Mouse (Mus musculus) hematopoietic multipotent progenitor cell, adult 10-12 weeks (in vitro differentiated cells): Measurements from ENCODE around the gene Prr13. TPM values are rescaled to one million over a fixed set of nuclear protein-coding genes. Genes with fewer than 3 reads are reported as not detected.

Experiments
- polyA plus RNA-seq: library from polyadenylated mRNA; stranded (reverse); fragments of >175 nt; gene quantifications from 2 replicates; pipeline ENCODE4 v1.2.3, GENCODE M21; 2012; ENCODE audit warnings: low replicate concordance

Gene Prr13
- polyA plus RNA-seq: 110 and 542 TPM in 2 replicates

DNA sequence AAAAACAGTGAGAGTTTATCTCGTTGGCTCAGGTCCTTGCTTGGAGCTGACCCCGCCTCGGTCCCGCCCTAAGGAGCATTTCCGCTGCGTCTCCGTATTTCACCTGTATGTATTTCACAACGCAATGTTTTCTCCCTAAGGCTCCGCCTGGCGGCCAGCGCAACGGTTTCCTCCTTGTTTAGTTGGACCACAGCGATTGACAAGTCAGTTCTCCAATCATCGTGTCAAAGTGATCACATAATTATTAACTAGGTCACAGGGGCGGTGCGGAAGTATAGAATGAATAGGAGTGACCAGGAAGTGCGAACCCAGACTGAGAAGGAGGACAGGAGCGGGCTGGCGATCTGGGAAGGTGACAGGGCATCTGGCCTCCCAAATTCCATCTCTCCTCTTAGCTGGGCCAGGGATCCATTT lies at the start of gene Prr13:
TSS of gene Prr13 (plus strand) at position 125 of the 414 bp plus-strand sequence.

DNA sequence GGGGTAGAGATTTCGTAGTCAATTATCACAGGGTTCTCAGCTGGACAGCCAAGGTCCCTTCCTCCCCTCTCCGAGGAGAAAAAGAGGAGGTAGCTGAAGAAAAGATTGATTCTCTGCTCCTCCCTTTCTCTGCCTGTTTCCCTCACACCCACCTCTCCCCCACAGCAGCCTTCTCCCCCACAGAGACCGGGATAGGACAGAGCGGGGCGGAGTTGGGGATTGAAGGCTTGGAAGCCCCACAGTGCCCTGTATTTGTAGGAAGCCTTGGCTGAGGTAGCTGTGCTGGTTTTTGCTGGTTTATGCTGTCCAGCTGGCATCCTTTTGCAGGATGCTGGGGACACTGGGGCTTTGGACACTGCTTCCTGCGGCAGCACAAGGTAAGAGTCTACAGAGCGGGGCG lies 13.7 kb upstream of the Prr13 start, which contains the start of gene Amhr2:
TSS of gene Amhr2 (plus strand) at position 222 of the 400 bp plus-strand sequence.

DNA sequence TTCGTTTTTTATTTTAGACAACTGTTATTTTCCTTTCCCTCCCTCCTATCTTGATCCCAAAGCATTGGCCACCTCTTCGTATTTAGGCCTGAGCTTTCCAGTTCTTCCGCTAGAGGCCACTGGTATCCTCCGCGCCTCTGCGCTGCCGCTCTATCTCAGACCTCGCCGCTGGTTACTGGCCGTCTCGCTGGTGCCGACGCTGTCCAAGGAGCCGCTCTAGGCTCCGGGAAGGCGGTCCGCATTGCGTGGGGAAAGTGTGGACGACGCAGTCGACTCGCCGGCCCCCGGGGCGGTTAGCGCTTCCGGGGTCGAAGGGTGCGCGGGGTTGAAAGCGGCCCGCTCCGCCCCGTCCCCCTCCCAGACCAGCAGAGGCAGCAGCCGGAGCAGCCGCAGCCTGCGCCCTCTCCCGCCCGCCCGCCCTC lies 11.4 kb downstream of the Prr13 start, which contains the start of gene Pcbp2:
TSS of gene Pcbp2 (plus strand) at position 357 of the 422 bp plus-strand sequence.

DNA sequence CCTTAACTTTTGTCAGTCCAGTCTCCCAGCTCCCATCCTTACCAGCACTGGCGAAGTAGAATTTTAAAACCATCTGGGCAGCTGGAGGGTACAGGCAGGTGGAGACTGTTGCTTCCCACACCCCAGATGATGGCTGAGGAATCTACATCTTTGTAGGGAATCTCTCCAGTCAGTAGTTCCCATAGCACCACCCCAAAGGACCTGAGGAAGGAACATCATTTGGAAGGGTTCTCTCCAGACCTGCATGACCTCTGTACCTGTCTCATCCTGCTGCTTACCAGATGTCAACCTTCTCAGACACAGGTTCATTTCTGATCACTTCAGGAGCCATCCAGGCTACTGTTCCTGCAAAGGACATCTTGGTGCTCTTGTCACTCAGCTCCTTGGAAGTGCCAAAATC lies 44.6 kb downstream of the Prr13 start, which contains the start of gene Gm10337:
TSS of gene Gm10337 (plus strand) at position 276 of the 400 bp plus-strand sequence.

Other genes starting within 250 kb of the Prr13 start
- 423 and 1,128 TPM in 2 replicates for gene Itgb7, start 227.1 kb upstream of the Prr13 start, polyA plus RNA-seq
- 54.7 and 138 TPM in 2 replicates for gene Rarg, start 201.5 kb upstream of the Prr13 start, polyA plus RNA-seq
- 0.07 TPM in 1 of 2 replicates, not detected in the other for gene Gm9918, start 188.5 kb upstream of the Prr13 start, polyA plus RNA-seq
- gene Mfsd5, start 179.6 kb upstream of the Prr13 start, polyA plus RNA-seq: 64.6 and 64.7 TPM in 2 replicates
- 2.9 and 6.9 TPM in 2 replicates for gene Espl1, start 162.8 kb upstream of the Prr13 start, polyA plus RNA-seq
- gene Pfdn5, start 132.9 kb upstream of the Prr13 start, polyA plus RNA-seq: 15.0 and 71.0 TPM in 2 replicates
- 20.9 and 82.7 TPM in 2 replicates for gene Myg1, start 127.3 kb upstream of the Prr13 start, polyA plus RNA-seq
- 28.1 and 59.8 TPM in 2 replicates for gene Aaas, start 108.3 kb upstream of the Prr13 start, polyA plus RNA-seq
- gene Sp7, start 91.8 kb upstream of the Prr13 start, polyA plus RNA-seq: not detected in 2 replicates
- gene Sp1, start 52.9 kb upstream of the Prr13 start, polyA plus RNA-seq: 11.4 and 48.9 TPM in 2 replicates
- gene Amhr2, start 13.7 kb upstream of the Prr13 start, polyA plus RNA-seq: 0.81 and 1.1 TPM in 2 replicates
- gene Pcbp2, start 11.5 kb downstream of the Prr13 start, polyA plus RNA-seq: 125 and 498 TPM in 2 replicates
- gene Gm10337, start 44.7 kb downstream of the Prr13 start, polyA plus RNA-seq: not detected in 2 replicates
- 1.7 and 3.3 TPM in 2 replicates for gene Map3k12, start 58.0 kb downstream of the Prr13 start, polyA plus RNA-seq
- 54.5 and 62.8 TPM in 2 replicates for gene Tarbp2, start 59.2 kb downstream of the Prr13 start, polyA plus RNA-seq
- 3.1 and 5.3 TPM in 2 replicates for gene Npff, start 65.9 kb downstream of the Prr13 start, polyA plus RNA-seq
- not detected in 2 replicates for gene Gm28047, start 166.0 kb downstream of the Prr13 start, polyA plus RNA-seq
- gene Atf7, start 166.4 kb downstream of the Prr13 start, polyA plus RNA-seq: 30.7 and 31.3 TPM in 2 replicates
- 17.5 and 184 TPM in 2 replicates for gene Atp5g2, start 213.3 kb downstream of the Prr13 start, polyA plus RNA-seq